Mouse (Mus musculus) thymus, postnatal 0 days (tissue): ENCODE measurements at regions not wholly inside any gene's neighbourhood (a gene's known extent, or its start where the extent isn't known, plus 50 kb on each side); places are given as distances from the start of the nearest gene placed in this dataset.

ENCODE experiments used
- DNase-seq: peaks from one replicate; pipeline ENCODE4 v3.0.0-alpha.2; 2015; ENCODE audit warnings: low spot score

- DNase-seq, result no peak
These were observed 79.1 kb downstream of the Cyp26b1 start for GRCm38 (mm10) chr6:84514623-84515022.

DNA sequence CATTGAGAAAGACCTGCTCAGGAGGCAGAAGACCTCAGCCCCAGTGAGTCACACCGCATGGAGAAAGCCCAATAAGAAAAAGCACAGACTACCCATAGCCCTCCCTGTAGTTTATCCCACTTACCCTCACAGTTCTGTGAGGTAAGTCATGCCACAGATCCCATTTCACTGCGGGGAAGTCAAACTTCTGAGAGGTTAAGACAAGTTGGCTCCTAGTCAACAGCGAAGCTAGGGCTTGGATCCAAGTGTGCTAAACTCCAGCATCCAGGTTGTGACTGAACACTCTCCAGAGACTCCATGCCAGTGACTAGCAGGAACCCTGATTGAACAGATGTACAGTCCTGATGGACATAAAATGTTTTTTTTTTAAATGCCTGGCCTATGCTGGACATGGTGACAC is 85.1 kb downstream of the Cyp26b1 start:
- no peak for DNase-seq

GRCm38 (mm10) chr6:84506675-84507074 is 87.0 kb downstream of the Cyp26b1 start:
- DNase-seq, result no peak

GRCm38 (mm10) chr6:84500255-84500886 is 93.3 kb downstream of the Cyp26b1 start:
- no peak for DNase-seq

- DNase-seq, result no peak
These were observed 95.6 kb downstream of the Cyp26b1 start for GRCm38 (mm10) chr6:84498076-84498475.

DNA sequence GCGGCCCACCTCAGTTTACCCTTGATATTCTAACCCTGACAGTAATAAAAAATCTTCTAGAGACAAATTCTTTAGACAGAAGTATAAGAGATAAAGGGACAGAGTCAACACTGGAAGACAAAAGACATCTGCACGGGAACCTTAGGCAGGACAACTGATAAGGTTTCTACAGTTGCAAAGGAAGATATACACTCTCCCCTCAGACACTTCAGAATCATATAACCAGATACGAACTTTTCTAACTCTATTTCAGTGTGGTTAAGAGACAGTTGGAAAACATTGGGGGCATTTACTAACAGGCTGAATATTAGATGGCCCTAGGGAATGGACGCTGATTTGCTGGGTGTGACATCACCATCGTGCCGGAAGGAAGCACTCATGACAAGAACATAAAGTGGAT is 100.0 kb downstream of the Cyp26b1 start:
- no peak for DNase-seq

DNA sequence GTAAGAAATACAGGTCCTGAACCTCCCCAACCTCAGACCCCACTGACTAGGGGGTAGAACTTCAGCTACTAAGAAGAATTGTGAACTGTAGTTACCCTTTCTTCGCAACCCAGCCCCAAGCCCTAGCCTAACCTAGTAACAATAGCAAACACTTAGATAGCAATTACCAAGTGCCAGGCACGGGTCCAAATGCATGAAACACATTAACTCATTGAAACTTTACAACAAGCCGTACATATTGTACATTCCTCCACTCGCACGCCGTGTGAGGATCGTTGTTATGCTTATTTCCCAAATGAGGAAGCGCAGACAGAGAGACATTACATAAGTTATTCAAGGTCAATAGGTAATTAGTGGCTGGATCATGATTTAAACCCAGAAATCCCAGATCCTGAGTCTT is 100.5 kb downstream of the Cyp26b1 start:
- no peak for DNase-seq

DNA sequence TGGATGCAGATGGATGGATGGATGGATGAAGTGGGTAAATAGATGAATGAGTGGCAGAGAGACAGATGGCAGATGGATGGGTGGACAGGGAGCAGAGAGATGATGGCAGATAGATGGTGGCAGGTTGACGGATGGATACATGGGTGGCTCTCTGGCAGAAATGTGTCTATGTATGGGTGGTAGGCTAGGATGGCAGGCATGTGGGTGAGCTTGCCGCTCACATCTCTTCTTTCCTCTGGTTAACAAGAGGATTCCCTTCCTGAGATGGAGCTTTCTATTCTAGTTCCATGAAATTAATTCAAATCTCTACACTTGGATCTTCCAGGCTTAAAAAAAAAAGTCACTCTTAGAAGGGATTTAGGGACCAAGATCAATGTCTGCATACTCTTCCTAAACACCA is 101.1 kb downstream of the Cyp26b1 start:
- DNase-seq, result no peak

- DNase-seq, result no peak
These were observed 102.6 kb downstream of the Cyp26b1 start for GRCm38 (mm10) chr6:84491106-84491505.

- DNase-seq, result no peak
These were observed 112.5 kb downstream of the Cyp26b1 start for GRCm38 (mm10) chr6:84481205-84481604.

DNA sequence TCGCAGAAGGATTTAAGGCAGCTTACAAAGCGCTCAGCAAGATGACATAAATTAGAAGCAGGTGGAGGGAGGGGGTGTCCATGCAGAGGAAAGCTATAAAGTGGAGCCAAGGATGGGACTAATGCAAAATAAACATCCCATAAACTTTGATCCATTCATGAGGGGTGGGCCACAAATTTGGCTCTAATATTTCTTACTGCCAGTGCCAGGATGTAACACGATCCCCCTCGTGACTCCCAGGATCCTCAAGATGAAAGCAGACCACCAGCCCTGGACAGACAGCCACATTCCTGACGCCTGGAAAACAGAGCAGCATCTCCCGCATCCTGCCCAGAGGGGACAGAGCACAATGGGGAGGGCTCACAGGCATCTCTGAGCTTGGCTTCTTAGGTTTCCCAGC is 116.6 kb downstream of the Cyp26b1 start:
- no peak for DNase-seq

- DNase-seq, result no peak
These were observed 117.2 kb downstream of the Cyp26b1 start for GRCm38 (mm10) chr6:84476466-84476865.

GRCm38 (mm10) chr6:84474835-84475234 is 118.9 kb downstream of the Cyp26b1 start:
- no peak for DNase-seq

DNA sequence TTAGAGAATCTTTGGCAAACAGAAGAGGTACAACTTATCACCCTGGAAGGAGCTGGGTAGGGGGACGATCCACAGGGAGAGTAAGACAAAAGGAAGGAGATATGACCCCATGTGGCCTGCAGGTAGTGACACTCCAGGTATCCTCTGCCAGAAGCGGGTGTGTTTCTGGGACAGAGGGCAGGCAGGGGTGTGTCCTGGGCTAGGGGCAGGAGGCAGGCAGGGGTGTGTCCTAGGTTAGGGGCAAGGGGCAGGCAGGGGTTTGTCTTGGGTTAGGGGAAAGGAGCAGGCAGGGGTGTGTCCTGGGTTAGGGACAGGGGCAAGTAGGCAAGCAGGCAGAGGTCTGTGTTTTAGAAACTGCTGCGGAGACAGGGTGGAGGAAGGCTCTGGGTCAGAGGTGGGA is 120.5 kb downstream of the Cyp26b1 start:
- DNase-seq, result no peak

- no peak for DNase-seq
These were observed 121.4 kb downstream of the Cyp26b1 start for GRCm38 (mm10) chr6:84472287-84472686.

GRCm38 (mm10) chr6:84467319-84467718 is 126.4 kb downstream of the Cyp26b1 start:
- DNase-seq, result no peak

- no peak for DNase-seq
These were observed 127.5 kb downstream of the Cyp26b1 start for GRCm38 (mm10) chr6:84466223-84466622.

- DNase-seq, result no peak
These were observed 128.1 kb downstream of the Cyp26b1 start for GRCm38 (mm10) chr6:84465596-84465995.

- DNase-seq, result no peak
These were observed 129.9 kb downstream of the Cyp26b1 start for GRCm38 (mm10) chr6:84463592-84464367.

DNA sequence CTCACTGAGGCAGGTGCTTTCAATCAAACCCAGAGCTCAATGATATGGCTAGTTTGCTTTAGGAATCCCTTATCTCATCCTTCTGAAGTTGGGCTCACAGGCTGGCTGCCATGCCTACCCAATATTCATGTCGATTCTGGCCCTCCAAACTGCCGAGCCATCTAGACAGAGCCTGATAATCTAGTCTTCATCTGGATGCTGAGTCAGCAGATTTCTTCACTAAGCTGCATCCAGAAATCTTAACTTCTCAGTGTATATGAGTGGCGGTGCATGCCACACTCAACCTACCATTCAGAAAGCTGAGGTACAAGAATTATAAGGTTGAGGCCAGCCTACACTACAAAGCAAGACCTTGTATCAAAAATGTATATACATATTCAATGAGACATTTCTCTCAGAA is 136.9 kb downstream of the Cyp26b1 start:
- no peak for DNase-seq

- DNase-seq, result no peak
These were observed 148.6 kb downstream of the Cyp26b1 start for GRCm38 (mm10) chr6:84445093-84445492.

DNA sequence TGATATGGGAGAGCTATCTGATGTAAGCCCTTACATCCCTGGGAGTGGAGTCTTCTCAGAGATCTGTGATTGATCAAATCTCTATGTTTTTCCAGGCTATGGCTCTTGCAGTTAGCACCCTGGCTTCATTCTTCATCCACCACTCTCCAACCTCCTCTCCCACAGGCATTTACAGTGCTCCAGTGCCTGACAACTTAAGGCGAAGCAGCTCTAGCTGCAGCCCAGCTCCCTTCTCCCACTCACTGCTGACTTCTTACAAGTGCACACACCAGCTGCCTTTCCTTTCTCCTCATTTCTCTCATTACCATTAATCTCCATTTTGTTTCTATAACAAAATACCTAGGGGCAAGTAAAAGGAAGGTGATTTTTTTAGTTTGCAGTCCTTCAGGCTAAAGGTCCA is 151.0 kb downstream of the Cyp26b1 start:
- DNase-seq, result no peak
